Mouse (Mus musculus) ES-E14 (cell line): ENCODE results near the gene Ces1f.
A peak's percentile ranks its signal among the peaks of the same experiment; 100 is the strongest.

Source experiments
- HCFC1 ChIP-seq: IDR thresholded peaks from 2 replicates; pipeline ENCODE4 v1.6.1; 2012; ENCODE audit warnings: low read length, inconsistent platforms, borderline replicate concordance; ENCODE audit not compliant: insufficient read depth
- MAFK ChIP-seq: IDR thresholded peaks from 2 replicates; pipeline ENCODE4 v1.6.1; 2014; ENCODE audit warnings: mild to moderate bottlenecking, low read depth, low read length, inconsistent platforms; ENCODE audit not compliant: insufficient read depth
- ZC3H11A ChIP-seq: IDR thresholded peaks from 2 replicates; pipeline ENCODE4 v1.6.1; 2012; ENCODE audit warnings: low read depth, mild to moderate bottlenecking, inconsistent platforms, low read length, borderline replicate concordance
- ZNF384 ChIP-seq: IDR thresholded peaks from 2 replicates; pipeline ENCODE4 v1.6.1; 2012; ENCODE audit warnings: low read depth, low read length, inconsistent platforms

DNA sequence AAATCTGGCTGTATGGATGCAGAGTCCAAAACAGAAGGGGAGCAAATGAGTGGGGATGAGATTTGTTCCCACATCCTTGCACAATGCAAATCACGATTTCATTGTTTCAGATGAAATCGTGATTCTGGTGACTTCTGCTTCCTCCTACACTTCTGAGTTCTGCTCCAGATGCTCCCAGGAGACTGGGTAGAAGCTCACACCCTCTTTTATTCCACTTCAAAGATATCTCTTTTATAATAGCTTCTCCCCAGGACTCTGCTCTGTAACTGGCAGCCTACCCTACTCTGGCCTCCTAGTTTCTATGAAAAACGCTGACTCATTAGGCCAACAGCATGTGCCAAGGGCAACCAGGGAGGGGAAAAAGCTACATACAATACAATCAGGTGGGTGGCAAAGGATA, 6.2 kb downstream of the Ces1f start:
- TF ChIP-seq ZNF384 (no peak), MAFK (0 out of 2 replicates have a peak, but pooled peaks have one; percentile 57), ZC3H11A (no peak), HCFC1 (no peak)
